Mouse (Mus musculus): ENCODE measurements at regions not wholly inside any gene's neighbourhood (a gene's known extent, or its start where the extent isn't known, plus 50 kb on each side); places are given as distances from the start of the nearest gene placed in this dataset.

- TF ChIP-seq CTCF (IDR thresholded peaks at IDR 0.05; ENCODE audit: borderline replicate concordance, insufficient read depth, low read depth, low read length) (no peak), POLR2A (IDR thresholded peaks at IDR 0.05; ENCODE audit: borderline replicate concordance, insufficient read depth, low read length) (no peak)
These were observed 233.9 kb upstream of the Sdk2 start for GRCm38 (mm10) chr11:114300611-114301319.

All from cerebellum, adult 2 months (tissue).